Mouse (Mus musculus) cerebellum, adult 11-12 months (tissue): ENCODE measurements around the gene Glis1.

Source experiments
- DNase-seq: peaks from one replicate; pipeline ENCODE4 v3.0.0; 2022

Gene Glis1

DNA sequence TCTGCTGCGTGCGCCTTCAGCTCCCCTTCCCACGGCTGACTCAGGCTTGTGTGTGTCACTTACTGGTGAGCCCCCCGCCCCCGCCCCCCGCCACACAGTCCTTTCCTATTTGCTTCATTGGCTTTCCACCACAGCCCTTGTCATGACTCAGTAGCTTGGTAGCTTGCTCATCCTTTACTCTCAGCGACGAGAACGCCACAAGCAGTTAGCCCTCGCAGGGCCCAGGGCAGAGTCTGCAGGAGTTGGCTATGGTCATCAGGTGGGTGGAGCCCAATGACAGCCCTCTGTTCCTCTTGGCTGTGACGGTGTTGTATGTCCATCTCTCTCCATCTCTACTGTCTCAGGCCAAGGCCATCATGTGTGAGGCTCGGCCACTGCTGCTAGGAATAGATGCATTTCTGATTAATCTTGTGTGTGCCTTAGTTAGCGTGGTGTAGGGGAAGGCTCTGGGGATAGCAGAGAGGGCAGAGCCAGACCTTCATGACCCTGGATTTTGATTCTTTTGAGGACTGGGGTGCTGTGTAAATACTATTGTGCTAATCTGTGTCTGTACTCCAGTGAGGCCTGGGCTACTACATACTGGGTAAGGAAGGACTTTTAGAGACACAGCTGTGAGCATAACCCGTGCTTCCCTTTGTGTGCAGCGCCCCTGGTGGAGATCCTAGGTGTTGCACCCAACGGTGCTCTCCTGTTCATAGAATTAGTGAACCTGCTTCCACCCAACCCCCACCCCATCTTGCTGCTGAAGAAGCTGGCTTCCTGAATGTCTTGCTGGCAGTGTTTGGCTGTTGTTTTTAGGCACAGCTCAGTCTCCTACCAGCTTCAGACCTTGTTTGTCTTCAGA, 19.0 kb downstream of the Glis1 start:
- DNase-seq, result peak; percentile 34

GRCm38 (mm10) chr4:107457602-107458001, 23.2 kb downstream of the Glis1 start:
- no peak for DNase-seq

GRCm38 (mm10) chr4:107458907-107459306, 24.5 kb downstream of the Glis1 start:
- no peak for DNase-seq

DNA sequence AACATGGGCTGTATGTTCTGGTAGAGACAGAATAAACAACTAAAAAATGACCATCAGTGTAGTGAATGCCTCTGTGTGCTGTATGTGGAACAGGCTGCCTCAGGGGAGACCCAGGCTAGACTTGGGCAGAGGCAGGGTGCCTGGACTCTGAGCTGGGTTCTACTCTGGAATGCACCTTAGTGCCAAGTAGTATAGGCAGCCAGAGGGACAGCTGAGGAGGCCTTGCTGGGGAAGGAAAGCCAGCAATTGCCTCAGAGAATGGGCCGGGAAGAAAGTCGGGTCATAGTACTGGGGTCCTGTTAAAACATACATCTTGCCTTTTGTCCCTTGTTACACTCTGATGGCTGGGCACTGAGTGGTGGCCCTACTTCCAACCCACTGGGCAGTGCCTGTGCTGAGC, 25.1 kb downstream of the Glis1 start:
- no peak for DNase-seq

- no peak for DNase-seq
Observed at GRCm38 (mm10) chr4:107460468-107460867, 26.1 kb downstream of the Glis1 start.

DNA sequence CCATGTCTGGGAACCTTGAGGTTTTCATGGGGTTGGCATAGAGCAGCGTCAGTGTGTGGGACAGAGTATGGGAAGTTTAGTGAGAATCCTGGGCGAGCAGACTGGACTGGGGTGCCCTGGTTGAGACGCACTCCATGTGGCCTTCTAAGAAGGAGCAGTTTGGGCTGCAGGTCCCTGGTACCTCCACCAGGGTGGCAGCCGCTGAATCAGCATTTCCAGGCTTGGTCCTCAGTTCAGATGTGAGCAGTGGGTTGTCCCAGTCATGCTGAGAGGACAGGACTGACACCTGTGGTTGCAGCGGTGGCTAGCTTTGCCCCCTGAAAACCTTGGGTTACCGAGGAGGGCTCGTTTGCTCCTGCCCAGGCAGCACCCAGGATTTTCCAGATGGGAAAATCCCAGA, 33.4 kb downstream of the Glis1 start:
- DNase-seq, result no peak

DNA sequence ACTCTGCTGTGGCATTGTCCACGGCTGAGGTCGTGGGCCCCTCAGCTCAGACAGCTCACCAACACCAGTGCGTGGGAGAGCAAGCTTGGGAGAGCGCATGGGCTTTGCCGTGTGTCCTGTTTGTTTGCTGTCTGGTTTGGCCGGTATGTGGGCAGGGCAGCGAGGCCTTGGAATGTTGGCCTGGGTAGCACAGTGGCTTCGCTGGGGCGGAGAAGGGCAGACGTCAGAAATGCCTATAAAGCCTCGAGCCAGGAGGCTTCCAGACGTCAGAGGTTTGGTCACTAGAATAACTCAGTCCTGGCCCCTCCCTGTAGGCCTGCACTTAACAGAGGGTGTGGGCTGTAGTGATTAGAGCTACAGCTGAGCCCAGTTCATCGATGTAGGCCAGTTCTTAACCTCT, 33.9 kb downstream of the Glis1 start:
- no peak for DNase-seq

DNA sequence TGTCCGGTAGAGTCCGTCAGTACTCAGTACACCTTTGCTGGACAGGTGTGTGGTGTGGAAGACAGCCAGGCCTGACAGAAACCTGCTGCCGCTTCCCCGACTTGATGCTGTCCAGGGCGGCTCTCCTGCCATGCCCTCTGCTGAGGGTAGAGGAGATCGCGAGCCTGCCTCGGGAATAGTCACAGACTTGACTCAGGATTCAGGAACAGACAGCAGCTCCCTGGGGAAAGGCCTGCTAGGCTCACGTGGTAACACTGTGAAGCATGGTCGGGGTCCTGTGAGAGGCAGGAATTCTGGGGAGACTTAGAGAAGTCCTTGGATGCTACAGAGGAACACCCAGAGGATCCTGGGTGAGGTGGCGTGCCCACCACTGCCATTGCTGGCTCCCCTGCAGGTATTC, 34.4 kb downstream of the Glis1 start:
- DNase-seq, result no peak

DNA sequence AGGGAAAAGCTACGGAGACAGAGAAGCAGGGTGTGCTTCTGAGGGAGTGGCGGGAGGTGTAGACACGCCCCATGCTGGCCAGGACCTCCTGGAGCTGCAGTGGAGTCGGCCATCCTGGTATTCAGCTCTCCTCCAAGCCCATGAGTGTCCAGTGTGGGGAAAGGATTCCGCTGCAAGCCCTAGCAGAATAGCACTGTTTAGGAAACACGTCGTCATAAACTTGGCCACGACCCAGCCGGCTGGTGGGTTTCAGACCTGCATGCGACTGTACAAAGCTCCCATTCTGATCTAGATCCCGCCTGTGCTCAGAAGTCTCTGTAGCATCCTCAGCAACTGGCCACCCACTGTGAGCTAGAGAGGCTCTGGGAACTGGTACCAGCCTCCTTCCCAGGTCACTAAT, 41.9 kb downstream of the Glis1 start:
- no peak for DNase-seq

GRCm38 (mm10) chr4:107479015-107479414, 44.6 kb downstream of the Glis1 start:
- DNase-seq, result no peak

DNA sequence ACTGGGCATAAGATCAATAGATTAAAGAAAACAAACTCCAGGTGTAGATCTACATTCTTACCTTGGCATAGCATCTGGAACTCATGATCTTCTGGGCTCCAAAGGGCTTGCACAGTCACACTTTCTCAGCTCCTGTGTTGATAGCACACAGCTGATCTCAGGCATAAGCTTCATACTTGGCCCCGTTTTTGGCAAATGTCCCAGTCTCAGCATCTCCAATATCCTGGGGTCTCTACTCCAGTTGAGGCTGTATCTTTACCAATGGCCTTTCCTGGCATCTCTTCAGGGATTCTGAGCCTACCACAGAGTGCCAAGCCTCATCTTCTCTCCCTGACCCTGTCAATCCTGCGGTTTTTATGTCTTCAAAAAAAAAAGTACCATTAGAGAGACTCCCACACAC, 48.1 kb downstream of the Glis1 start:
- no peak for DNase-seq

GRCm38 (mm10) chr4:107483556-107484220, 49.3 kb downstream of the Glis1 start:
- DNase-seq, result no peak

DNA sequence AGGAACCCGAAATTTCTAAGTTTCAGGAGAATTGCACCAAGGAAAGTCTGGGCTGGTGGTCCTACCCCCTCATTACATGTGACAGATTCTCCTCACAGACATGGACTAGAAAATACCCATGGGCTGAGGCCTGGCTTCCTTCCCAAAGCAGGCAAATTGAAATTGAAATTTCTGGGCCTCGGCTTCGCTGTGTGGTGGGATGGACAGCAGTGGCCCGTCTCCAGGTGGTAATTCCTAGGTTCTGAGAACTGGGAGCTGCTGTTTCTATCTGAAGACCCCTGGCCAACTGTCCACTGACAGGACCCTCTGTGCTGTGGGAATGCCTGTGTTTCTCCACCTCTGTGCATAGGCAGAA, 49.8 kb downstream of the Glis1 start:
- no peak for DNase-seq

DNA sequence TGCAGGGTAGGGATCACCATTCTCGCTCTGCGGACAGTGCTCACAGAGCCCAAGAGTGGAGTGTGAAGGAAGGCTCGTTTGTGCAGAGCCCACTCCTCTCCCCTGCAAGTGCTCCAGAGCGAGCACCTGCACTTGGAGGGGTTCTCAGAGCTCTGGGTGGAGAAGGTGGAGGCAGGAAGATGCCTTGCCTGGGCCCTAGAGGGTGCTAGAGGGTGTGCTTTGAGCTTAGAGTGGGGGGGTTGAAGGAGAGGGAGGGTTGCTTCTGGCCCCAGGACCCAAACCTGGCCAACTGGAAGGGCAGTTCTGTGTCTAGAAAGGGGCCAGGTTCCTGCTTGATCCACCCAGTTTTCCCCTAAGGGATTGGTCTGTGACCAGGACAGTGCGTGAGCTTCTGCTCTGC, 51.5 kb downstream of the Glis1 start:
- DNase-seq, result no peak

DNA sequence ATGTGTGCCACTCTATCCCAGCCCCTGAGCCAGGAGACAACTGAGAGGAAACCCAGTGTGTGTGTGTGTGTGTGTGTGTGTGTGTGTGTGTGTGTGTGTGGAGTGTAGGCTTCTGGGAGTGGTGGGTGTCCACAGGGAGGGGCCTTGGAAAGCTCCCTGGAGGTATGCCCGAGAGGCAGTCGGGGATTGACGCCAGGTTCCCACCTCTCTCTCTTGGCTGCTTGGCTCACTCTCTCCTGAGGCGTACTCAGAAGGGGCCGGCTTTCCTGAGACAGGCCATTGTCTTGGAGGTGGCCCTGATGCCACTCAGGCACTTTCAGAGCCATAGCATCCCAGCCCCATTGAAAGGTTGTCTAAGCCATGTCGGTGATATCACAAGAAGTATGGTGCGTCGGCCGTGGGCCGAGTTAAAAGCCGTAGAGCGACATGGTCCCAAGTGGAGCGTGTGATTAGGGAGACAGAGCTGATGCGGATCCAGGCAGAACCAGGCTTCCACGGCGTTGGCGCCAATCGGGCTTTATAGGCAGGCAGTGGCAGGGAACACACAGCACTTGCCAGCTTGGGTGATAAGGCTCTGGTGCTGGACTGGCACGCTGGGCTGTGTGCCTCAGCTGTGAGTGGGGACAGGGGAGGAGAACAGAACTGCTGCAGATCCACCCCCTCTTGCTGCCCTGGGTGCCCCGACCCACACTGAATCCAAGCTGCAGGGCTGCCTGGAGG, 54.9 kb downstream of the Glis1 start:
- no peak for DNase-seq

DNA sequence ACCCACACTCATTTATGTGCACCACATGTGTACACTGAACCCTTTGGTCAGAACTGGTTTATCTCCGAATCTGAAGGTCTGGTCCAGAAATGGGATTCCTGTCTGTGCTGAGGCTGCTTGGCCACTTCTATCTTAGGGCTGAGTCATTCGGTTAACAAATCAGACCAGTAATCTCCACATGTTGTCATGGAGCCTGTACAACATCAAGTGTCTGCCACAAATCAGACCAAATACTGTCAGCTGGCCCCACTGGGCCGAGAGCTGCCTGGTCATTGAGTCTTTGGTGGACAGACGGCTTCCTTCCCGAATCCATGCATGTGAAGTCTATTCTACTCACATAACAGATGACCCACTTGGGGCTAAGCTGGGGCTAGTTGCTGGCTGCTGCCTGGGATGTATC, 58.6 kb downstream of the Glis1 start:
- DNase-seq, result no peak

DNA sequence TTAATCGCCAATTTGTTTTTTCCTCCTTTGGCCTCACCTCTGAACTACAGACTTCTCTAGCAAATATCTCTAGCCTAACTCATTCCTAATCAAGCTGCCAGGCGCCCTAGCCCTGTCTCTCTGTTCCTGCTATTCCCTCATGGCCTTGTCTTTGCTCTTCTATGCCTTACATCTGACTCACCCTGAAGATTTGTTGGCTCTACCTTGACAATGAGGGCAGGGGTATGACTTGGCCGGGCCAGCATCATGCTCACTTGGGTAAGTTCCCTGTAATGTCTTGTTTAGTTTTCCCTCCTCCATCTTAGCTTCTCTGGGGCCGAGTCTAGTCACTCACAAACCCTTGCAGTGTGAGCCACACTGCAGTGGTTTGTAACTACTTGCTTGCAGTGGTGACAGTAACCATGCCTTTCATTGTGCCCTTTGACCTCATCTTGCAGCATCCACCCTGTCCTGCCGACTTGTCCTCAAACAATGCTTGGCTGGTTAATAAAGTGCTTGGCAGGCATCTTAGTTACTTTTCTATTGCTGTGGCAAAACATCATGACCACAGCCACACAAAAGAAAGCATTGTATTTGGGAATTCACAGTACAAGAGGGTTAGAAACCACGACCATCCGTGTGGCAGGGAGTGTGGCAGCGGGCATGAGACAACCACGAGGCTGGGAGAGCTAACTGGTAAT, 61.5 kb downstream of the Glis1 start:
- DNase-seq, result no peak

GRCm38 (mm10) chr4:107497430-107497935, 63.1 kb downstream of the Glis1 start:
- no peak for DNase-seq

DNA sequence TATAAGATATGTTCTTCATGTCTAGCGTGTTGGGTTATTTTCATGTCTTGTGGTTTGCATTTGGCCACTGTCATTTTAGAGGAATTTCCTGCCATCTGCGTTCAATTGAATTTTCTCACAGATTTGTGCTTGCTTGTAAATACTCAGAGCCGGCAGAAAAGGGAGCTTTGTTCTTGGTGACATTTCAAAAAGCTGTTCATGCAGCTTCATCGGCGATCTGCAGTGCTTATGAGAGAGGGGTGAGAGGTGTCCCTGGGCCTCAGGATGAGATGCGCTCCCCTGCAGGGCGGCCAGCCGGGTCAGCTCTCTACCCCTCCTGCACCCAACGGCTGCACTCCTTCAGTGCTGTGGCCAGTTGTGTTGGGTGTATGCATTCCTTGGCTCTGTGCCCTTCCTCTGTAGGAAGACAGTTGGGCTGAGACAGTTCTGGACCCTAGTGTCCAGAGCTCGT, 68.2 kb downstream of the Glis1 start:
- no peak for DNase-seq

DNA sequence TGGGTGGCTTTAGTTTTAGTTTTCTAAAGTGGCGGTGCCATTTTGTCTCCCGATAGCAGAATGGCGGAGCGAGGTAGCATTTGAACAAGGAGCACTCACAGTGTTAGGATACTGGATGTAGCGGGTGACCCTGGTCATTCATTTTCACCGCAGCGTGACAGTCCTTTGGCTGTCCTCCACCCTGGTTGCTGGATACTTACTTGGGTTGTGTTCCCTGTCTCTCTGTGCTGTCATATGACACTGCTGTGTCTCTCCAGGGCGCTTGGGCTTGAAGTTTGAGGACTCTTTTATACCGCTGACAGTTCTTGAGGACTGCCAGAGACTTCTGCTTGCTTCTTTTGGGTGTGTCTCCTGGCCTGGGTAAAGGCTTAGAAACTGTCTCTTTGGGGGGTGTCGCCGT, 80.6 kb downstream of the Glis1 start:
- DNase-seq, result no peak

- DNase-seq, result no peak
Observed at GRCm38 (mm10) chr4:107515626-107516025, 81.2 kb downstream of the Glis1 start.

GRCm38 (mm10) chr4:107518766-107519165, 84.4 kb downstream of the Glis1 start:
- no peak for DNase-seq

DNA sequence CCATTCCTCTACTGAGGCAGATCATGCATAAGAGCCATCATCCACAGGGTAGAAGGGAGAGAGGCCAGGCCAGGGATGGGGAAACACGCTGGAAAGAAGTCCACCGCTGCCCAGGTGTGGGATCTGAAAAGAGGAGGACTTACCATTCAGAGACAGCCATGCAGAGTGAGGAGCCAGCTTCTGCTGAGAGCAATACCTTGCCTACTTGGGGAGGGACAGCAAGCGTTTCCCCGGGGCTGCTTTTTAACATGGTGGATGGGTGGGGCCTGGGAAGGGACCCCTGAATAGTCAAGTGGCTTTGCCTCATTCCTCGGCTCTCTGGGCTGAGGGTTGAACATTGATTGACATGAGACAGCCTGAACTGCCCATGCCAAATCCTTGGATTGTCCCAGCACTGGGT, 85.7 kb downstream of the Glis1 start:
- no peak for DNase-seq
